Mouse (Mus musculus): ENCODE measurements around the gene Kcnh8. TPM values are rescaled to one million over a fixed set of nuclear protein-coding genes. Genes with fewer than 3 reads are reported as not detected.

The Kcnh8 gene
- total and polyA plus RNA-seq, 2 experiments from 2014 or later, result not detected

- WGBS, result 42% methylated on average over 1 of the region's 1 CpGs
- H3K9me3 ChIP-seq (replicated peaks; ENCODE audit: control insufficient read depth, low read length), result 0 out of 2 replicates have a peak, but pooled peaks cover 3% of the 10 kb centered on the region
- H3K9ac ChIP-seq (replicated peaks; ENCODE audit: low read depth, low read length), result no peak overlapping the region
- no peaks in the 10 kb centered on the region for H3K27me3 ChIP-seq (ENCODE audit: control insufficient read depth, insufficient read depth, low read length)
- no peak overlapping the region for H3K4me2 ChIP-seq (ENCODE audit: low read depth, low read length)
- no peaks in the 10 kb centered on the region for H3K36me3 ChIP-seq (replicated peaks; ENCODE audit: control insufficient read depth, insufficient read depth, low read length)
- H3K4me3 ChIP-seq (ENCODE audit: low read depth, low read length), result no peak overlapping the region
- ATAC-seq (ENCODE audit: insufficient read depth, low read depth) (no peak), DNase-seq (ENCODE audit: low spot score) (no peak)
- TF ChIP-seq EP300 (IDR thresholded peaks at IDR 0.05; ENCODE audit: low read depth) (no peak), CTCF (IDR thresholded peaks at IDR 0.05; ENCODE audit: low read depth) (no peak)
- no peaks in the 10 kb centered on the region for H3K4me1 ChIP-seq (ENCODE audit: control insufficient read depth, insufficient read depth)
- no peak overlapping the region for H3K27ac ChIP-seq (ENCODE audit: low read depth)
Observed at GRCm38 (mm10) chr17:52972735-52973134, 370.2 kb downstream of the Kcnh8 start.

DNA sequence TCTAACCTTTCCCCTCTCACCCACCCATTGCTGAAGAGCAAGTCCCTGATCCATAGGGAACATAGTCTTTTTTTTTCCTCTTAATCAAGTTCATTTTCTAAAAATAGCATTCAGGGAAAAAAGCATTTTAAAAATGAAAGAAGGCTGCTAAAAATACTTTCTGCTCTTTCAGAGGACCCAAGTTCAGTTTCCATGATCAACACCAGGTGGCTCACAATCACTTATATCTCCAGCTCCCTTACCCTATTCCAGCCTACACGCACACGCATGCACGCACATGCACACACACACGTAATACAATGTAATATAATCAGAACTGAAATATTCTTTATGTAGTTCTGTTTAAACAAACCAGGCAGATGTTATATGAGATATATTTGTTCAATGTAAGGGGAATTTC is 378.4 kb downstream of the Kcnh8 start:
- ATAC-seq (ENCODE audit: insufficient read depth, low read depth) (no peak), DNase-seq (ENCODE audit: low spot score) (no peak)
- no peak overlapping the region for H3K9ac ChIP-seq (replicated peaks; ENCODE audit: low read depth, low read length)
- no peaks in the 10 kb centered on the region for H3K36me3 ChIP-seq (replicated peaks; ENCODE audit: control insufficient read depth, insufficient read depth, low read length)
- H3K9me3 ChIP-seq (replicated peaks; ENCODE audit: control insufficient read depth, low read length), result no peaks in the 10 kb centered on the region
- 72% methylated on average over 4 of the region's 4 CpGs for WGBS
- no peaks in the 10 kb centered on the region for H3K27me3 ChIP-seq (ENCODE audit: control insufficient read depth, insufficient read depth, low read length)
- H3K27ac ChIP-seq (ENCODE audit: low read depth), result no peak overlapping the region
- no peak overlapping the region for H3K4me2 ChIP-seq (ENCODE audit: low read depth, low read length)
- no peak for TF ChIP-seq CTCF (IDR thresholded peaks at IDR 0.05; ENCODE audit: low read depth)
- no peak for TF ChIP-seq EP300 (IDR thresholded peaks at IDR 0.05; ENCODE audit: low read depth)
- H3K4me1 ChIP-seq (ENCODE audit: control insufficient read depth, insufficient read depth), result no peaks in the 10 kb centered on the region
- no peak overlapping the region for H3K4me3 ChIP-seq (ENCODE audit: low read depth, low read length)

All from heart, postnatal 0 days (tissue).